13 mouse cellular contexts compared by ENCODE assay signal in genomic region chr5:108645651-108646342, GRCm38 (mm10). TPM values are rescaled to one million over a fixed set of nuclear protein-coding genes. Genes with fewer than 3 reads are reported as not detected.
DNase-seq lines count a peak whose midpoint lies in the region; ATAC-seq and TF ChIP-seq lines count a peak whose summit lies in the region.
"Had no signal": no experiment of that assay in that cellular context is flagged by ENCODE, and none has a peak within 500 bp of the region (broad histone marks: within the 10 kb centered on the region; RNA-seq: fewer than 3 reads in every experiment).

No protein-coding gene starts in this region.

- no peaks in the 10 kb centered on the region for H3K9me3 ChIP-seq in heart, embryonic 11.5 days (replicated peaks; ENCODE audit: control insufficient read depth, low read length)
- H3K9me3 ChIP-seq: megakaryocyte, embryonic 14.5 days; neural tube, embryonic 12.5 days had no signal

- H3K4me2 ChIP-seq in heart, embryonic 11.5 days: no peak overlapping the region
- H3K4me2 ChIP-seq: neural tube, embryonic 12.5 days had no signal

- no peak overlapping the region for H3K27ac ChIP-seq in heart, embryonic 11.5 days (ENCODE audit: low read depth, low read length)
- peak overlapping the region; percentile 55; the same call in 1 of the 2 replicates for H3K27ac ChIP-seq in left cerebral cortex, adult 2 months
- H3K27ac ChIP-seq: neural tube, embryonic 12.5 days had no signal

- peaks cover 13% of the 10 kb centered on the region; the same call in 1 of the 2 replicates for H3K36me3 ChIP-seq in heart, embryonic 11.5 days (ENCODE audit: control insufficient read depth, insufficient read depth, low read length)

- WGBS in heart, embryonic 11.5 days (ENCODE audit: insufficient replicate concordance): 87% methylated on average over 9 of the region's 9 CpGs

- H3K9ac ChIP-seq in heart, embryonic 11.5 days (ENCODE audit: low read depth, low read length): no peak overlapping the region
- H3K9ac ChIP-seq: neural tube, embryonic 12.5 days had no signal

- H3K4me1 ChIP-seq in heart, embryonic 11.5 days (ENCODE audit: control insufficient read depth, insufficient read depth, low read length): no peaks in the 10 kb centered on the region
- H3K4me1 ChIP-seq: megakaryocyte, embryonic 14.5 days; neural tube, embryonic 12.5 days had no signal

- peak; percentile 90 for DNase-seq in heart, adult 11 months
- no peak for DNase-seq in left cerebral cortex, adult 2 months (ENCODE audit: extremely low spot score in 1 of 2, low spot score in 2 of 2)
- no peak for DNase-seq in left cerebral cortex, adult 9 months (ENCODE audit: low spot score in 2 of 2)
- DNase-seq in brain, adult 2 months (ENCODE audit: low read depth, low spot score): peak; percentile 80
- DNase-seq in cerebellum, postnatal 14 days: peak; percentile 76 to 77
- DNase-seq in testis, postnatal 10 days (ENCODE audit: low spot score): no peak
- no peak for DNase-seq in ovary, adult 18-20 months (ENCODE audit: low spot score)
- DNase-seq: adrenal gland, postnatal 25 days; right cerebral cortex, postnatal 4 days had no signal

- no peak for ATAC-seq in heart, embryonic 11.5 days (replicated peaks; ENCODE audit: insufficient number of reproducible peaks, low FRiP score, low TSS enrichment)
- ATAC-seq: CD4-positive, CD25-positive, alpha-beta regulatory T cell, adult 4 months had no signal

- H3K4me3 ChIP-seq in heart, embryonic 11.5 days (ENCODE audit: low read depth, low read length): no peak overlapping the region
- H3K4me3 ChIP-seq in left cerebral cortex, adult 2 months: no peak overlapping the region
- H3K4me3 ChIP-seq: megakaryocyte, embryonic 14.5 days; neural tube, embryonic 12.5 days had no signal

- H3K27me3 ChIP-seq in heart, embryonic 11.5 days (ENCODE audit: control insufficient read depth, insufficient read depth, low read length): no peaks in the 10 kb centered on the region
- H3K27me3 ChIP-seq: megakaryocyte, embryonic 14.5 days; neural tube, embryonic 12.5 days had no signal

- intact Hi-C loops in left cerebral cortex, adult 2 months (cut with DNase I): no loop called here

- TF ChIP-seq CTCF in left cerebral cortex, adult 2 months (IDR thresholded peaks at IDR 0.05): peak; percentile 29

RNA-seq across cellular contexts. Expression of gene Idua, which starts 14.3 kb away (rescaled TPM):
- 14.4 and 15.2 TPM in 2 replicates for polyA plus RNA-seq in heart, embryonic 11.5 days (2014; fragmentation: Nextera tagmentation; extraction: Ambion mirVana)
- 10 to 100 TPM; 14.9 to 20.8 TPM for total RNA-seq in left cerebral cortex, adult 2 months (2021)

RNA-seq across cellular contexts. Expression of gene Tmem175, which starts 16.2 kb away (rescaled TPM):
- polyA plus RNA-seq in heart, embryonic 11.5 days (2014; fragmentation: Nextera tagmentation; extraction: Ambion mirVana): 20.0 and 22.2 TPM in 2 replicates
- total RNA-seq in left cerebral cortex, adult 2 months (2021): 10 to 100 TPM; 40.8 to 43.2 TPM

RNA-seq across cellular contexts. Expression of gene Gak, which starts 16.2 kb away (rescaled TPM):
- polyA plus RNA-seq in heart, embryonic 11.5 days (2014; fragmentation: Nextera tagmentation; extraction: Ambion mirVana): 29.4 and 32.1 TPM in 2 replicates
- total RNA-seq in left cerebral cortex, adult 2 months (2021): 100 to 1,000 TPM in 1 of 2 experiments, 10 to 100 TPM in 1; 98.8 to 106 TPM

RNA-seq across cellular contexts. Expression of gene Dgkq, which starts 23.7 kb away (rescaled TPM):
- polyA plus RNA-seq in heart, embryonic 11.5 days (2014; fragmentation: Nextera tagmentation; extraction: Ambion mirVana): 5.6 and 6.3 TPM in 2 replicates
- 10 to 100 TPM; 58.9 to 59.7 TPM for total RNA-seq in left cerebral cortex, adult 2 months (2021)

RNA-seq across cellular contexts. Expression of gene Slc26a1, which starts 29.6 kb away (rescaled TPM):
- 0.70 and 1.2 TPM in 2 replicates for polyA plus RNA-seq in heart, embryonic 11.5 days (2014; fragmentation: Nextera tagmentation; extraction: Ambion mirVana)
- 1 to 10 TPM in 1 of 2 experiments, under 1 TPM in 1; 0.89 to 1.4 TPM for total RNA-seq in left cerebral cortex, adult 2 months (2021)

Comparison
In these comparisons a context has a peak if more than half of its experiments do, and no peak if none do; other contexts are left out.
1. DNase-seq: peak in heart, adult 11 months (single experiment), brain, adult 2 months (single experiment) and cerebellum, postnatal 14 days (2 of 2); none in left cerebral cortex, adult 2 months (0 of 2), left cerebral cortex, adult 9 months (0 of 2), testis, postnatal 10 days (single experiment) and ovary, adult 18-20 months (single experiment).